Mouse (Mus musculus) thymus, postnatal 36 days (tissue): ENCODE results near the gene Itgb1bp2.

ENCODE experiments used
- DNase-seq, 2 experiments: peaks; one replicate each; pipeline ENCODE4 v3.0.0; 2022; ENCODE audit warnings: mixed read lengths in 2 of 2

Gene Itgb1bp2

DNA sequence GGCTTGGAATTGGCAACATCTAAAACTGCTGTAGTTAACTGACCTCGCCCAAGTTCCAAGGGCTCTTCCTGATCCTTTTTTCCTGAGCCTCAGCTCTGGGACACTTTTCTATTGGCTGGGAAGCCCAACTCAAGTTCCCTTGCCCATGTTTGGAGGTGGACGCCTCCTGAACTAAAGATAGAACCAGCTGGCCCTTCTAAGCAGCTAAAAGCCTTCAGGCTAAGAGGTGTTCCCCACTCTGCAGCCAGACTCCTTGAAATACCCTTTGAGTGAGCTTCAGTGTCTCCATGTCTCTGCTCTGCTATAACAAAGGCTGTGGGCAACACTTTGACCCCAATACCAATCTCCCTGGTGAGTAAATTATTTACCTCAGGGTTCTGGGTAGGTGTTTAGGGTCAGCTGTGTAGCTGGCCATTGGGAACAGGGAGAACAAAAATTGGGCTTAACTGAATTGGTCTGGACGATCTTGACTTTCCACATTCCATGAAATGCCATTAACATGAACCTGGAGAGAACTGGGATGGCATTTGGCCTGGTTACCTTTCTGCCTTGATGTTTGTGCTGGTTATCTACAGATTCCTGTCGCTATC lies at the start of gene Itgb1bp2:
TSS of gene Itgb1bp2 (plus strand) at position 203 of the 590 bp plus-strand sequence.
- DNase-seq: no peak

DNA sequence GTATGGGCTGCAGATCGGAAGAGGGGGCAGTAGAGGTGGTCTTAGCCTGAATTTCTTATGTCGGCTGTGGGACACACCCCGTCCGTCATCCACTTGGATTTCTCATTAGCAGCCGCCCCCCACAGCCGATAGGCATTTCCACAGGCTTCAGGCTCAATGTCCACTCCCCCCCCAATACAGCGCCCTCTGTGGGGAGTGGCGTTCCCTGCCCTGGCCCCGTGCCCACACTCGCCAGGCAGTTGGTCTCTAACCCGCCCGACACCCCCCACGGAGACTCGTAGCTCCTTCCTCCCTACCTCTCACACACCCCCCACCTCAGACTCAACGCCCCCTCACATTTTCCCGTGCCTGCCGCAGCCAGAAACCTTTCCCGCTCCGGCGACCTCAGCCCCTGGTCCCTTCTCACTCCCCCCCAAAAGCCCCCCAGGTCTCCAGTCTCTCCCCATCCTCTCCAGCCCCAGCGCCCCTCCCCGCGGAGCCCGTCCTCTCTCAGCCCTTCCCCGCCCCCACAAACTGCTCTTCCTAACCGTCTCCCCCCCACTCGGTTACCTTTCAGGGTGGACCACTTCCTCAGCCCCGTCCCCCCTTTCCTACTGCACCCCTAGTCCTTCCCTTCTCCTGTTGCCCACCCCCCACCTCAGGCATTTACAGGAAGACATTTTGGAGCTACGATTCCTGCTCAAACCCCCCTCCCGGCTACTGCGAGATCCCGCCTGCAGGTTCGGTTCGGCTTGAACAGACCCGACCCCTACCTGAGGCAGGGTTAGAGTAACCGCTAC lies 29.8 kb upstream of the Itgb1bp2 start:
- peak; percentile 46 to 66 for DNase-seq

DNA sequence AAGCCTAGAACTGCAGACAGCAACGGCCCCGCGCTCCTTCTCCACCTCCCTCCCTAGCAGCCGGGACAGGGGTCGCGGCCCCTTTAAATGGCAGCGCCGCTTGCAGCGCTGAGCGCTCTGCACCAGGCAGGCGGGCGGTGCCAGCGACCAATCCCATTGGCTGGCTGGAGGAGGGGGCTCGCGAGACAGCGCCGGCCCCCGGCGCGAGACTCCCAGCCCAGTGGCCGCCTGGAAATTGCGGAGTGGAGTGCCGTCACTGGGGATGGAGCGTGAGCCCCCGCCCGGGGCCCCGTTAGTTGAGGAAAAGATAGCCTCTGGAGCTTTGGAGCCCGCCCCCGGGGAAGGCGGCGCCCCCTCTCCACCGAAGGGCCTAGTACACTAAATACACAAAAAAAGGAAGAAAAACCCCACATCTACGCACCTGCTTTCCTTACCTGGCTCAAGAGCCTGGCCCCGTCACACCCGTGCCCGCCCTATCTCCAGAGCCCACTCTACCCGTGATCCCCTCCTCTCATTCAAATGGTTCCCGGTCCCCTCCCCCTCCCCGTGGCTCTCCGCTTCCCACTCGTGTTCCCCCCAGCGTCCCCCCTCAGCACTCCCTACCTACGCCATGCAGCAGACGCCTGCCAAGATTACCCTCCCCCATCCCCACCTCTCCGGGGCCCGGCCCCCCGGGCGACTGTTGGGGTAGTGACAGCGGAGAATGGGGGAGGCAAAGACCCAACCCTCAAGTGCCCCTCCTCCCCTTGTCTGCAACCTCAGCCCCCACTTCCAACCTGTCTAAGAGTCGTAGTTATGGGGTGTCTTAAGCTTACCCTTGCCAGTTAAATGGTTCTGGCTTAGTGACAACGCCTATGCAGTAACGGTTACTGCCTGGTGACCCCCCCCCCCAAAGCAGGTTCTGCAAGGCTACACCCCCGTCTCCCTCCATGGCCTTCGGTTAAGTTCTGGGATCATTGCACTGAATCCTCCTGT lies 28.9 kb upstream of the Itgb1bp2 start:
- peak; percentile 84 to 90 for DNase-seq

DNA sequence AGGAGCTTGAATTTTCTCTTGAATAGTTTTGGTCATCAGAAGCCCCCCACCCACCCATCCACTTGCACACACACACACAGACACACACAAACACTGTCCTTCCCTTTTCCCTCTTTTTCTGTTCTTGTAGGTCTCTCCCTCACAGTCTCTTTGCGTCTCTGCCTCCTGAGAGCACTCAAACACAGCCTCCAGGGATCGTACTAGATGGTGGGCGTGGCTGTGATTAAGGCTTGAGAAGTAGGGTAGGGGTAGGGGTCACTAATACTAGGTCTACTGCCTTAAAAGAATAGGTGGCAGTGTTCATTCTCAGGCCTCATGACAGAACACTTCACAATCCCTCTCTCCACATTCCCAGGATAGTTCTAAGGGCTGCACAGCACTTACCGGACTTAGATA lies 28.2 kb upstream of the Itgb1bp2 start, which contains the start of gene Zmym3:
TSS of gene Zmym3 (minus strand) at position 150 of the 396 bp plus-strand sequence.
- no peak for DNase-seq

DNA sequence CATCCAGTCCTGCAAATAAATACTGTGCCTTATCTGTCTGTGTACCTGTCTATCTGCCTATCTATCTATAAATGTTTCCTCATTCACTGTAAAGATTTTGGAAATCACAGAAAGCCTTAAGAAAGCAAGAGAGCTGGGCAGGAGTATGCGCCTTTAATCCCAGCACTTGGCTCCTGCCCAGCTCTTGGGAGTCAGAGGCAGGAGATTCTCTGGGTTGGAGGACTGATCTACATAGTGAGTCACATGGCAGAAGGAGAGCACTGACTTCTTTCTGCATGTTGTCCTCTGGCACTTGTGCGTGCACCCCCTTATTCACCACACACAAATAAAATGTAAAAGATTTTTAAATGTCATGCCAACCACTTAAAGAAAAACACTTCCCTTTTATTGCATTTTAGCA lies 25.4 kb upstream of the Itgb1bp2 start:
- no peak for DNase-seq

DNA sequence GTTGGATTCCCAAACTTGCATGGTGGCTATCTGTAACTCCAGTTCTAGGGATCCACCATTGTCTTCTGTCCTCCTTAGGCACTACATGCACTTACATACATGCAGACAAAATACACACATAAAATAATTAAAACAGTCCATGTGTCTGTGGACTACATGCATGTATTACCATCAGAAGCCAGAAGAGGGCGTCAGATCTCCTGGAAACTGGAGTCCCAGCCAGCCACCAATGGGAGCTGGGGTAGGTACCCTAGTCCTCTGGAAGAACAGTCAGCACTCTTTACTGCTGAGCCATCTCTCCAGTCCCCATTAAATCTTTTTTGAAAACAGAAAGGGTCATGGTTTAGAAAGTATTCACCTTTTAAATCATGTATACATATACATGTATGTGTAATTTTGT lies 21.1 kb upstream of the Itgb1bp2 start:
- peak in 1 of 2 experiments; percentile 5 for DNase-seq

DNA sequence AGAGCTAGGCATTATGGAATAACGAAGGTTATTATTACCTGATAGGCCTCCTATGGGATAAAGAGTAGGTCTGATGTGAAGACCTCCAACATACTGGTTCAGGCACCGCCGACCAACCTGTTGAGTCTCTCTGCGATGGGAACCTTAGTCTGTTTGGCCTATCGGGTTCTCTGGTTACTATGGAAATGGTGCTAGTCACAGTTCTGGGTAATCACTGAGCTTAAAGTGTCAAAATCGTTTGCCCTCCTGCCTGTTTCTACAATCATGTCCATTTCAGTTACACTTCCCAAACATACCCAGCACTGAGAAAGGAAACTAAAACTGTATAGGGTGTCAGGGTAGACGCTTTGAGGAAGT lies 20.1 kb upstream of the Itgb1bp2 start:
- DNase-seq: no peak

DNA sequence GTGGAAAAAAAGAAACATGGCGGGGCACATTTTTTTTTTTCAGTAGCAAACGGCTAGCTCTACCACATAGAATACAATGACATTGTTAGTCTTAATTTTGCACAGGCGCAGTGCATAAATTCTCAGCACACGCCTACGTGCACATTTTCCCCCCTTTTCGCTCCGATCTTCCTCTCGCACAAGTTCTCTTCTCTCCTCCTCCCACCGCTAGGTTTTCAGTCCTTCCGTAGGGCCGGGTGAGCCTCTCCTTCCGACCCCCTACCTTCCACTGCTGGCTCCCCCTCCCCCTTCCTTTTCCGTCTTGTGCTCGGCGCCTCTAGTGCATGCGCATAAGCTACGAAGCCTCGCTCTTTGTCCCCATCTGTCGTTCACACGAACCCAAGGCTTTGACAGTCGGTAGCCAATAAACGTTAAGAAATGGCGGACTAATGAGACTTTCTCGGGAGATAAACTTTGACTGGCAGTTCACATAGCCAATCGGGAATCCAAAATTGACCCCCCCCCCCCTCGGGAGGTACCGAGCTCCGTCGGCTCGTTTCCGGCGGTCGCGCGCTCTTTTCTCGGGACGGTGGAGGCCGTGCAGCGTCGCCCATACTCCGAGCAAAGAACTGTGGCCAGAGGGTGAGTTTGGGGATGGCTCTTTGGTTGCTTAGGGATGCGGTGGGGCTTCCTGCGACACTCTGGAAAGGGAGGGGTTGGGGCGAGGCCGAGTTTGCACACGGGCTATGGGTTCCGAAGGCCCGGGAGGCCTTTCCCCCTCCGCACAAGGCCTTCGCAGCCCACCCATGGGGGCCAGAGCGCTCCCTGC lies 19.5 kb upstream of the Itgb1bp2 start, which contains the start of gene Nono:
TSS of gene Nono (plus strand) at position 177 of the 808 bp plus-strand sequence.
- peak; percentile 80 to 90 for DNase-seq

DNA sequence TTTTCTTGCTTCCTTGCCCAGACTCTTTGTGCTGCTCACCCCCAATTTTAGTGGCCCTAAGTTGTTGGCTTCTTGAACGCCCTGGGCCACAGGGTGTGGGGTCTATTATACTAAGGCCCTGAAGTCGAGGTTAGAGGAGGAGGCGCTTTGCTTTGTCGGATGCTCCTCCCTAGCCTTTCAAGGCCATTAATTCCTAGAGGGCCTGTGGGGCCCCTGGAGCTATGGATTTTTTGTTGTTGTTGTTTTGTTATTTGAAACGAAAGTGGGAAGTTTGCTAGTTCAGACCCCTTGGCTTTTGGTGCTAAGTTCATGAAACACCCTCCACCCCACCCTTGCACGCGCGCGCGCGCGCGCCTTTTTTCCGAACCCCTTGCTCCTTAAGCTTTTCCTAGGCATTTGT lies 18.9 kb upstream of the Itgb1bp2 start:
- peak in 1 of 2 experiments; percentile 22 for DNase-seq

DNA sequence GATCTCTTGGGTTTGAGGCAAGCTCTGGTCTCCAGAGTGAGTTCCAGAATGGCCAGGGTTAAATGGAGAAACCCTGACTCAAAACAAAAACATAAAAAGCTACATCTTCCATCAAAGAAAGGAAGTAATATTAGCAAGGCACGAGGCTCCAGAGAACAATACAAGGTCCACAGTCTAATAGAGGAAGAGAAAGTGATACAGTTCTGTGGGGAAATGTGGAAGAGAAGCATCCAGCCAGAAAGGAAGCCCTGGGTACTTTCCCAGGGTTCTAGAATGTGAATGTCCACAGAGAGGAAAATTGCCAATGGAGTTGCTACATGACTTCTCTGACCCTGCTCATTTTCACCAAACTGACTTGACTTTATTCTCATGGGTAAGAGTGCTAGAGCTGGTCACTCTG lies 2.3 kb downstream of the Itgb1bp2 start:
- no peak for DNase-seq

DNA sequence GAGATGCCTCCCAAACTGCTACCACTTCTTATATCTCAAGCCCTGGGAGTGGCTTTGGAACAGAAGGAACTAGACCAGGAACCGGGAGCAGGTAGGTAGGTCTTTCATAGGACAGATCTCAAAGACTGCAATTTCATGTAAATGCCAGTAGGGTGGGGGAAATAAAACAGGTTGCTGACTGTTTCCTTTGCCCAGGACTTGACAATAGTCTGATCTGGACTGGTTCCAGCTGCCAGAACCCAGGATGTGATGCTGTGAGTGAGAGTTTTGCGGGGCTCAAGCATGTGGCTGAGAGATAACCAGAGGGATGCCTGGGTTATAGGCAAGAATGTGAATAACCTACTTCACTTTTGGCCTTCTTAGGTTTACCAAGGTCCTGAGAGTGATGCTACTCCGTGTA lies 2.7 kb downstream of the Itgb1bp2 start:
- DNase-seq: no peak

DNA sequence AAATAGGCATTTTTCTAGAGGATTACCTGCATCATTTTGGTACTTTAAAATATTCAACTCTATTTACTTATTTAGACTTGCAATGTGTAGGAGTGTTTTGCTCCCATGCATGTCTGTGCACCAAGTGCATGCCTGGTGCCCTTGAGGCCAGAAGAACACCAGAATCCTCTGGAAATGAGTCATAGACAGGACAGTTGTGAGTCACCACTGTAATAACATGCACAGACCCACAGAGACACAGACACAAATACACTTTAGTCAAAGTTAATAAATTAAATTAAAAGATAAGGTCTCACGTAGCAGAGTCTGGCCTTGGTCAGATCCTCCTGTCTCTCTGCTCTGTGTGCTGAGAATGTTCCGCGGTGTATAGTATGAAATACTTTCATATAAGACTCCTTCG lies 23.3 kb downstream of the Itgb1bp2 start:
- DNase-seq: no peak

DNA sequence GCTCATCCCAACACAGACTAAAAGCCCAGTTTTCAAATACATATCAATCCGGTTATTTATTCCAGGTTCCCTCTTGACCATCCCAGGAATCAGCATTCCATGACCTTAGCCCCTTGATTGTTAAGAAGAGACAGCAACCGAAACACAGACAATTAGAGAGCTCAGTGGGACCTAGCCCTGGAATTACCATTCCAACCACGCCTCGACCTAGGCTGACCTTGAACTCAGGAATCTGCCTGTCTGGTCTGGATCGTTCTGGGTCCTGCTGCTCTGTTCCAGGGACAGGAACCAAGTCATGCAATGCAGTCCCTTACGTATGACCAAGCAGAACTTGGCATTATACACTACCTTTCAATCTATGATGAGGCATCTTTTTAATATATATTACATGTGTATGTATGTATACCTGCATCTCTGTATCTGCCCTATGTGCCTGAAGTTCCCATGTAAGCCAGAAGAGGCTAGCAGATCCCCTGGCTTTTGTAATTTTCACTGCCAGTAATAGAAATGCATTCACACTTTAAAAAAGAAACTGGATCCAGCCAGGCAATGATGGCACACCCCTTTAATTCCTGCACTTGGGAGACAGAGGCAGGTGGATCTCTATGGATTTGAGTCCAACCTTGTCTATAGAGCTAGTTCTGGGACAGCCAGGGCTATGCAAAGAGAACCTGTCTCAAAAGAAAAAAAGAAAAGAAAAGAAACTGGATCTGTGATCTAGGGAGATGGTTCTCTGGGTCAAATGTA lies 32.9 kb downstream of the Itgb1bp2 start:
- no peak for DNase-seq

DNA sequence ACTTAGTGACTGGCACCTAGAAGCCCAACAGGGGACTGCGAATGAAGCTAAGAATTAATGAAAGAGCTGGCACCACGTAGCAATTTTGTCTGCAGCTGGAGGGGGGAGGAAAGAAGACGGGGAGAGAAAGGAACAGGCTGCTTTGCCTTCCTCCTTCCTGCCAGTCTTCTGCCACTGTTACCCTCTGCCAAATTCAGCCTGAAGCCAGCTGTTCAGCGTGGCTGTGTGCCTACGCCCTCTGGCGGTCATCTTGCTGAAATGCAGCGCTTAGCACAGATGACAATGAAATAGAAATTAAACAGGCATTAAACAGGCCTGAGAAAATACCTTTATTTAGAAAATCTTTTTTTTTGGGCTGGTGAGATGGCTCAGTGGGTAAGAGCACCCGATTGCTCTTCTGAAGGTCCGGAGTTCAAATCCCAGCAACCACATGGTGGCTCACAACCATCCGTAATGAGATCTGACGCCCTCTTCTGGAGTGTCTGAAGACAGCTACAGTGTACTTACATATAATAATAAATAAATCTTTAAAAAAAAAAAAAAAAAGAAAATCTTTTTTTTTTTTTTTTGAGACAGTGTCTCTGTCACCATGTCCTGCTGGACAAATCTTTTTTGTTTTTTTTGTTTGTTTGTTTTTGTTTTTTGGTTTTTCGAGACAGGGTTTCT lies 37.7 kb downstream of the Itgb1bp2 start:
- DNase-seq: peak; percentile 32 to 42
